Mouse (Mus musculus): ENCODE data around the gene Atp2b4.

The Atp2b4 gene

GRCm38 (mm10) chr1:133800948-133801393 lies at the start of gene Atp2b4:
Atp2b4 (minus strand) TSS chr1:133801041.
- peak; percentile 87 for DNase-seq (ENCODE audit: low spot score)

GRCm38 (mm10) chr1:133844734-133845133 lies 43.9 kb upstream of the Atp2b4 start:
- DNase-seq (ENCODE audit: low spot score): no peak

DNA sequence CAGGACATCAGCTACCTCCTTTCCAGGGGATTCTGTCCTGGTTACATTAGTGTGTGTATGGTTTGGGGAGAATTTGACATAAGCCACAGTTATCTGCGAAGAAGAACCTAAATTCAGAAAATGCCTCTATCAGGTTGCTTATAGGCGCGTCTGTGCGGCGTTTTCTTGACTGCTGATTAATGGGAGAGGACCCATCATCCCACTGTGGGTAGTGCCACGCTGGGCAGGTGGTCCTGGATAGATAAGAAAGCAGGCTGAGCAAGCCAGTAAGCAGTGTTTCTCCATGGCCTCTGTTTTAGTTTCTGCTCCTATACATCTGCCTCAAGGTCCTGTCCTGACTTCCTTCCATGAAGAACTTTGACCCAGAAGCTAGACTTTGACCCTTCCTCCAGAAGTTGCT lies 43.1 kb upstream of the Atp2b4 start:
- DNase-seq (ENCODE audit: low spot score): no peak

DNA sequence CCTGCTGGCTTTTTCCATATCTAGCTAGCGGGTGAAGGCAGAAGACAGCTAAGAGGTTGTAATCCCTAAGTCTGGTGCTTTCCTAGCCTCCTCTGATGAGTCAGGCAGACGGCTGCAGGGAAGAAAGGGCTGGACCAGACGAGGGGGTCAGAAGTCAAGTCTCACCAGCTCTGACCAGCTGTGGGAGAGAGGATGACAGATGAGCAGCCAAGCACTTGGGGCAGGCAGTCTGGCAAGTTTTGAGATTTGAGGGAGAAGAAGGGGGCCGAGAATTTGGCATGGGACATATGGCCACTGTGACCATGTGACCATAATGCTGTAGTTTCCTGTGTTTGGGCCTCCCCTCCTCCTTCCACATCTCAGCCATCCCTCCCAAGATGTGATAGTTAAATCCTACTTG lies 42.5 kb upstream of the Atp2b4 start:
- DNase-seq (ENCODE audit: low spot score): peak; percentile 22

- no peak for DNase-seq (ENCODE audit: low spot score)
Observed at GRCm38 (mm10) chr1:133842074-133842725, 41.4 kb upstream of the Atp2b4 start.

DNA sequence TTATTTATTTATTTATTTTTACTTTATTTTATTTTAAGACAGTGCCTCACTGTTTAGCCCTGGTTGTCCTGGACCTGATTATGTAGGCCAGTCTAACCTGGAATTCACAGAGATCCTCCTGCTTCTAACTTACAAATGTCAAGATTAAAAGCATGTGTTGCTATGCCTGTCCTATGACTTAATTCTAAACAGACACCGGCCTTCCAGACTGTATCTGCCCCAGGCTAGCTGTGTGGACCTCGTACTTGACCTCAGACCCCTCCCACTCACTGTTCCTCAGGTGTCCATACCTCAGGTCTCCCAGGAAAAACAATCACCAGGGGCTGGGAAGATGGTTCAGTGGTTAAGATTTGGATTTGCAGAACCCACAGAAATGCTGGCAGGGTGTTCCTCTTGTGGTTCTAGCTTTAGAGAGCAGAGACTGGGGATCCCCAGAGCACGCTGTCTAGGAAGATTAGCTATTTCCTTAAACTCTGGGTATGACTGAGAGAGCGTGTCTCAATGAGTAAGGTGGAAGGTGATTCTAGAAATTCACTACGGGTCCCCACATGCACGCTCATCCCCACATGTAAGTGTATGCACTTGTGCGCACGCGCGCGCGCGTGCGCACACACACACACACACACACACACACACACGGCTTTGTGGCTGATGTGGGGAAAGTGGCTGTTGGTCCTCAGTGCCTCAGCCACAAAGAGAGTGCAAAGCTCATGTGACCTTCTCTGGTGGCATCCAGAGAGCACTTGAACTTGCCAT lies 40.5 kb upstream of the Atp2b4 start:
- no peak for DNase-seq (ENCODE audit: low spot score)

- no peak for DNase-seq (ENCODE audit: low spot score)
Observed at GRCm38 (mm10) chr1:133840530-133840929, 39.7 kb upstream of the Atp2b4 start.

DNA sequence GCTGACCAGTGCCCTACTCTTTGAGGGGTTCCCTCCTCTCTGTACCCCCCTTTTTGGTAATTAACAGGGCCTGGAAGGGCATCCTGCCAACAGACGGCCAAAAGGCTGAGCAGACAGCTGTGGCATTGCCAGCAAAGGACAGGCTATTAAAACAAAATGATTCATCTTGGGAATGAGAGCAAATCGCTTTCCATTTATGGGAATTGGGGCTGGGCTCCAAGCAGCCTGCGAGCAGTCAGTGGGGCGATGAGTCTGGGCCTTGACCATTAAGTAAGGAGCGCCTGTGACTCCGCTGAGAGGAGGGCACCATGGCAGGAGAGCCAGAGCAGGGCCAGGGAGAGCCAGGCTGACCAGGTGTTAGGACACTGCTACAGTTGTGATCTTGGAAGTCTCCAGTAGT lies 33.5 kb upstream of the Atp2b4 start:
- DNase-seq (ENCODE audit: low spot score): no peak

GRCm38 (mm10) chr1:133832781-133833180 lies 31.9 kb upstream of the Atp2b4 start:
- DNase-seq (ENCODE audit: low spot score): no peak

DNA sequence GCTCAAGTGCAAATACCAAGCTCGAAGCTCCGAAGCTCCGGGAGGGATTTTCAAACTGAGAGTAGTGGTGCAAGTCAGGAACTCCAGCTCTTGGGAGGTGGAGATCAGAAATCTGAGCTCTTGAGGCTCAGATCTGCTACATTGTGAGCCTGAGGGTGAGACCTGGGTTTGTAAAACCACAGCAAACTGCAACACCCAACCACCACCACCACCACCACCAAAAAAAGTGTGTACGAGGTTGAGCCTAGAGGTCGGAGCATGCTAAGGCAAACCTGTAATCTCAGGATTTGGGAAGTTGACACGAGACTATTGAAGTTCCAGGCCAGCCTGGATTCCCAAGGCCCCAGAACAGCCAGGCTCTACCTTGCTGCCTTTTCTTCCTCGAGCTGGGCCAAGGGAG lies 25.4 kb upstream of the Atp2b4 start:
- no peak for DNase-seq (ENCODE audit: low spot score)

DNA sequence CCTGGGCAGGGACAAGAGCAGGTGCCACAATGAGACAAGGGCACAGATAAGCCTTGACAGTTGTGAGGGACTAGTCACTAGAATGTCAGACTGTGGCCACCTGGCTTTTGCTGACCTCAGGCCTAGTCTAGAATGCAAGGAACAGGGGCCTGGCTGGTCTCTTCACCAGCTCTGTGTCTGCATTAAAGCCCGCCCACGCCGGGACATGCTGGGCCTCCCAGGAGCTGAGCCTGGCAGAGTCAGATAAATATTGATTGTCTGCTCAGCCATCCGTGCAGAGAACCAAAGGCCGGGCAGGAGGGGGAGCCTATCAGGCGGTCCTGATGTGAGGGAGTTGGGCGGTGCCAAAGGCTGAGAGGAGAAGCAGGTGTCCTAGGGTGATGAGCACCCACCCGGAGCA lies 24.7 kb upstream of the Atp2b4 start:
- peak; percentile 85 for DNase-seq (ENCODE audit: low spot score)

- no peak for DNase-seq (ENCODE audit: low spot score)
Observed at GRCm38 (mm10) chr1:133825140-133825539, 24.3 kb upstream of the Atp2b4 start.

DNA sequence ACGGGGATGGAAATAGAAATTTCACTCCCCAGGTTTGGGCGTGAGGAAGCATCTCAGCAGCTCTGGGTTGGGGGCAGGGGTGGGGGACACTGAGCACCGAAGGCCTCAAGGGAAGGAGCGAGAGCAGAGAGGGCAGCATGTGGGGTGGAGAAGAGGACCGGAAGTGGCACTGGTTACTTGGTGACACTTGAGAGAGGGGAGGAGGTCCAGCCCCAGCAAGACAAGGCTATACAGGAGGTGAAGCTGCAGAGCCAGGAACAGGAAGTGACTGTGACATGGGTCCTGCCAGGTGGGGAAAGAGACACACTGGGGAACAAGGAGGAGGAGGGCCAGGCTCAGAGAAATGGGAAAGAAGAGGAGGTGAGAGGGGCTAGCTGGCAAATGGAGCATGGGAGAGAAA lies 20.3 kb upstream of the Atp2b4 start:
- no peak for DNase-seq (ENCODE audit: low spot score)

DNA sequence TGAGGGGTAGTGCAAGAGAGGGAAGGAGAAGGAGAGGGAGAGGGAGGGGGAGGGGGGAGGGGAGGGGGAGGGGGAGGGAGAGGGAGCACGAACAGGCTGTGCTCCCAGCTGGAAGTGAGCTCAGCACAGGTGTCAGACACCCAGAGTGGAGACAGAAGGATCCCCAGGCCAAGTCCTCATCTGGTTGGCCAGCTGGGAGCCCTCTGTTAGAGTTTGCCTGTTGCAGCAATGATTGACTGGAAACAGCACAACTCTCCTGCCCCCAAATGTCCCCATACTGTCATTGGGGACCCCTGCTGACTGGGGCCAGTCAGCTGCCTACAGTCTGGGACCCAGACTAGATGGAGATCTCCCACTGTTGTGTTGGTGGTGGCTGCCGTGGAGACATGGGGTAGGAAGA lies 19.3 kb upstream of the Atp2b4 start:
- DNase-seq (ENCODE audit: low spot score): no peak

GRCm38 (mm10) chr1:133818531-133818930 lies 17.7 kb upstream of the Atp2b4 start:
- DNase-seq (ENCODE audit: low spot score): no peak

DNA sequence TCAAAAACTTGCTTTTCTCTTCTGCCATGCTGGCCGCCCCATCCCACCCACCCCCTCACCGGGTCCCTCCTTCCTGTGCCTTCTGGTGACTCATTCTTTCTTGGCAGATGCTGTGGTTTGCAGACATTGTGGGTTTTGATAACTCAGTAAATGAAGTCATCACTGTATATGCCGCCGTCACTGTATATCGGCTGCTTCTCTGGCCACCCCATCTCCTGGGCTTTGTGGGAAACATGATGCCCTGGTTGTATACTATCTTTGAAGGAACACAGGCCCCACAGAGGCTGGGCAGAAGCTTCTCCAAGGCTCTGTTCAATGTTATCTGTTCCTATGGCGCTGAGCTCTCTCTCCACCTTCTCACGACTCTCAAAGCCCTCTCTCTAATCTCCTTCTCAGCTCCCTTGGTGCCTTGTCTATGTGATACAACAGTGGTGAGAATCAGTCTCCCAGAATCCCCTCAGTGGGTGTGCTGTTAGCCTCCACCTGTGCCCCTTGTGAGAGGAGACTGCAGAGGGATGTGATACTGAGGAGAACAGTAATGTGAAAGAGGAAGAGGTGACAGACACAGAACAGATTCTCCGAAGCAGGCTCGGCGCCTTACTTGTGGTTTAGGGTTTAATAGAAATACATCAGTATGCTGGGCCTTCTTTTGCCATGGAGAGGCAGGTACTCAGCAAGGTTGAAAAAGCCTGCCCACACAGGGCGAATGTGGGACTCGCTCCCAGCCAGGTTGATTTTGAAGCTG lies 15.1 kb upstream of the Atp2b4 start:
- no peak for DNase-seq (ENCODE audit: low spot score)

- DNase-seq (ENCODE audit: low spot score): no peak
Observed at GRCm38 (mm10) chr1:133809376-133809775, 8.5 kb upstream of the Atp2b4 start.

DNA sequence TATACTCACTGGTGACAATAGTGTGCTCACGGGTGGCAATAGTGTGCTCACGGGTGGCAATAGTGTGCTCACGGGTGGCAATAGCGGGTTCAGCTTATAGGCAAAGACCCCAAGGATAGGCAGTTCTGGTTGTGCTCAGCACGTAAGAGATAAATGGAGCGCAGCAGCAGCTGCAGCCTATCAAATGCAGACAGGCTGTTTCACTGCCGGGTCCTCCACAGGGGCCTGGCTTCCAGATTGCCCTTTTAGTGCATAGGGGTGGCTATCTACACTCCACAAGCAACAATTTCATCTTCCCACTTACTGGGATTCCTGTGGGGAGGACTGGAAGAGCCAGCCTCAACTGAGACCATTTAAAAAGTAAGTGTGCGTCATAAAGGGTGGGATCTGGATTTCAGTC lies 7.2 kb upstream of the Atp2b4 start:
- DNase-seq (ENCODE audit: low spot score): no peak

DNA sequence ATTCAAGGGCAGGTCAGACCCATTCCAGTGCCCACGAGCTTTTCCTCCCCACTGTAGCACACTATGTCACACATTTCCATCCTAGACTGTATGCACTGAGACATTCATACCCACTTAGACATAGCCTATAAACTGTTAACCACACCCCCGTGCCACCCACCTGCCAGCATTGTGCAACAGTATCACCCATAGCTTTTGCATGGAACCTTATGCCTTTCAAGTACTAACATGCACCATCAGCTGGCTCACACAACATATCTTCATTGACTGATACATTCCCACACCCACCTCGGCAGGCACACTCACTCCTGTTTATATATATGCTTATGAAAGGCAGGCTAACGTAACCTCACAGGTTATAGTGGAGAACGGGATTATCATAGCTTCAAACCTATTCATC lies 902 bp upstream of the Atp2b4 start:
- DNase-seq (ENCODE audit: low spot score): no peak

GRCm38 (mm10) chr1:133800512-133800911 lies 329 bp downstream of the Atp2b4 start:
- DNase-seq (ENCODE audit: low spot score): no peak

DNA sequence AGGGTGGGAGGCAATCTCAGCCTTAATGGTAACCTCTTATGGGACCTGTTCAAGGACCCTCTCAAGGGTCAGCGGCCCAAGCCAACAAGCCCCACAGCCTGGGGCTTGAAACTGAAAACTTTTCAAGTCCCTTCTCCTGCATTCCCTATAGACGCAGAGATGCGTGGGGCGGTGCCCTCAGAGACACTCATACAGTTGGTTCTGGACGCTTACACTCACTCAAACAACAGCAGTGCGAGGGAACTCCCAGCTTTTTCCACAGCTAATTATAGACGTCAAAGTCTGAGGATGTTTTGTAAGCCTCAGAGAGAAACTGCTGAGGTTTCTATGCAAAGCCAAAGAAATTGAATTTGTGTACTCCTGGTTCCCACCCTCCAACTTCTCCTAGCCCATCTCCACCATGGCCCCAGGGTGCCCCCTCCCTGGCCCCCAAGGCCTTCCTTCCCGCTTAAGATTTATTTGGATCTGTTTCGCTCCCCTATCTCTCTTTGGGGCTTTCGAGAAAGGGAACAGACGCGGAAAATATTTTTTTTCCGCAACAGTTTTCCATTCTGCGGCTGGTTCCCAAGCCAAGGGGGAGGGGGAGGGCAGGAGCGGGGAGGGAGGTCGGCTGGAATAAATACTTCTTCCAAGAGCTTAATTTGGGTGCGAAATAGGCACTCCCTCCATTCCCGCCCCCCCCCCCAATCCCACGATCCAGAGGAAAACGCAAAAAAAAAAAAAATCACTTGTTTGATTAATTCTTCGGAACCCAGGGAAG lies 975 bp downstream of the Atp2b4 start:
- peak; percentile 18 for DNase-seq (ENCODE audit: low spot score)

DNA sequence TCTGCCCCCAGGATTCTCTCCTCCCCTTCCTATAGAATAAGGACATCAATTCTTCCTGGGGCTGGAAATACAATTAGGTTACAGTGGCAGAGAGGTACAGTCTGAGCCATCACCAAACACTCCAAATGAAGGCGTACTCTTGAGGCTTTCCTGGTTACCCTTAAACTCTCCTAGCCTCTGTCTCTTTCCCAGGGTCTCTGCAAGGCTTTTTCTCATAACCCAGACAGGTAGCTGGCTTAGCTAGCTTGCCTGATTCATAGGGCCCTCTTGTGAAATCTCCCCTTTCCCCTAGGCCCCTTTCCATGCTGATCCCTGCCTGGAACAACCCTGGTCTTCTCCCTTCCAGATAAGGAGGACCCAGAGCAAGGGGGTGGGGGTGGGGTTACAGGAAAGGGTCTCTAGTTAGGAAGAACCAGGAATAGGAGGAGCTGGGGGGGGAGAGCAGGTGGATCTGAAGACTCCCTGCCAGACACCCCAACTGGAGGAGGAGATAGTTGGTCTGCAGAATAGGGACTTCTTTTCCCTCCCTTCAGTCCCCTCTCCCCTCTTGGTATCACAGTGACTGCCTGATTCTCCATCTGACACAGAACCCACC lies 1.9 kb downstream of the Atp2b4 start:
- no peak for DNase-seq (ENCODE audit: low spot score)
